Mouse (Mus musculus): Measurements from ENCODE around the gene Inppl1.

Inppl1 gene

DNA sequence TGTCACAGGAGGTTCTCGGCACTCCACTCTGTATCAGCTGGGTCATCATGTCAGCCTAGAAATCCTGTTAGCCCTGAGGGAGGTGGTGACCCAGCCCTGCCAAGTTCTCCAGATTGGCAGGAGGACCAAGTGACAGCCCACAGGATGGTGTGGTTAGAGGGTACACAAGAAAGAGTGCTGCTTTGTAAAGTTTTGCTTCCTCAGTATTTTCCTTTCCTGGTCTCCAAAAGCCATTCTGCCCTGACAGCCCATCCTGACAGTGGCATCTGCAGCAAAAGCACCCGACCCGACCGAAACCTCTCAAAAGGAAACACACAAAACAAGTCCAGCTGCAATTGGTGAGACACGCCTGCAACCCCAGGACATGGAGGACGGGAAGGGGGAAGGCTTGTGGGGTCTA, 6.2 kb upstream of the Inppl1 start:
- no peak for DNase-seq (ENCODE audit: low spot score in 2 of 2)

DNA sequence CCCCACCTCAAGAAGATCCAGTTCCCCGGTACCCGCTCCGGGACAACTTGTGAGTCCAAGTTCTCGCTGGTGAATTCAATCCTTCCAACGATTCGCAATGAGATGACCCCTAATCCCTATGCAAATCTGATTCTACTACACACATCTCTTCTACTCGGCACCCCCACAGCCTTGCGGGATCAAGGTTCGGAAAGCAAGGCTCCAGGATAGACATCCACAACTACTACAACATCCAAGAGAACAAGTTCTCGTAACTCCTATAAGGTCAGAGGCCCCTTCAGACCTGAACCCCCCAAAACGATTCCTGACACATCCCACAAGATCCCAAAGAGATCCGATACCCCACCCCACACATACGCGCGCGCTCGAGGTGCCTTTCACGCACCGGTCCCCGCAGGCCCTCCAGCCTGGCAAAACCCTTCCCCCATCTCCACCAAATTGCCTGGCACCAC, 849 bp downstream of the Inppl1 start:
- DNase-seq (ENCODE audit: low spot score in 2 of 2) = peak in 1 of 2 experiments; percentile 18

DNA sequence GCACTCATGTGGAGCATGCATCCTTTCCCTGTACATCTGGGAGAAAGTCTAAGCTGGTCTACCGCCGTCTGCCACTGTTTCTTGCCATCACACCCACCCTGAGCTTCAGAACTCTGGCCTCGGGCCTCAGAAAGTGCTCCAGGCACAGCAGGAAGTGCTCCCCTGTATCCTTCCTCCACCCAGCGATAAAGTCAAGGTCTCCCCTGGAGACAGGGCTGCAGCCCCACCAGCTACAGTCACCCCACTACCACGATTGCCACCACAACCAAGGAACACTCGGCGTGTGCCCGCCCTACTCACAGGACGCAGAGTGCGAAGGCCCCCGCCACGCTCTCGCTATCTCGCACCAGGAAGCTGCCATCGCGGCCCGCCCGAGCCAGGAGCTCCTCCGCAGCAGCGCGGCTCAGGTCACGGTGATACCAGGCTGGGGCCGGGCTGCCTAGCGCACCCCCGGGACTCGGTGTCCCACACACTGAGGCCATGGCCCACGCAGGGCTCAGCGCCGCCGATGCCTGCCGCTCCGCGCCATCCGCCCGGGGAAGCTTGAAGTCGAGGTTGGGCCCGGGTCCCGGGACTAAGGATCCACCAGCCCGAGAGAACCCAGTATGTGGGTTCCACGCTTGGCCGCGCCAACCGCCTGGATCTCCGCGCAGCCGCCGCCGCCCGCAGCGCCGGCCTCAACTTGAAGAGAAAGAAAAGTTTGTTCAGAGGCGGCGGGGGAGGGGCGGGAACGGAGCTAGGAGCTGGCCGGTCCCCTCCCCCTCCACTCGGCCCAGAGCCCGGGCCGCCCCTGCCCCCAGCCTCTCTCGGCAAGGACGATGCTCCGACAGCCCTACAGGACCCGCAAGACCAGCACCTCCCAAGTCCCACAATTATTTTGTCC, 1.5 kb downstream of the Inppl1 start:
- peak; percentile 36 to 51 for DNase-seq (ENCODE audit: low spot score in 2 of 2)

DNA sequence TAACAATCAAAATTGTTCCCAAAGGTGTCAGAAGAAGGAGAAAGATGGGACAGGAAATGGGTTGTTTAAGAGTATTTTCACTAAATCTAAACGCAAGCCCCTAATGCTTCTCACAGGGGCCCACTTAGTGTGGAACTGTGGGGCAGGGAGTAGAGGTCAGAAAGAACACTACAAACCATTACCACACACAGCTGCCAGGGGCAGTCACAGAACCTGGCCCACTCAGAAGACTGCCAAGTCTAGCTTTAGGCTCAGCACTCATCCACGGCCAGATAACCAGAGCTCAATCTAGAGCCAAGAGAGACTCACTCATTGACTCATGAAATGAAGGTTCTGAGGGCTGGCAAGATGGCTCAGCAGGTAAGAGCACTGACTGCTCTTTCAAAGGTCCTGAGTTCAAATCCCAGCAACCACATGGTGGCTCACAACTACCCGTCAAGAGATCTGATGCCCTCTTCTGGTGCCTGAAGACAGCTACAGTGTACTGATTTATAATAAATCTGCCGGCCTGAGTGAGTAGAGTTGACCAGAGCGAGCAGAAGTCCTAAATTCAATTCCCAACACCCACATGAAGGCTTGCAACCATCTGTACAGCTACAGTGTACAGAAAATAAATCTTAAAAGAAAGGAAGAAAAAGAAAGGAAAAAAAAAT, 2.4 kb downstream of the Inppl1 start:
- no peak for DNase-seq (ENCODE audit: low spot score in 2 of 2)

DNA sequence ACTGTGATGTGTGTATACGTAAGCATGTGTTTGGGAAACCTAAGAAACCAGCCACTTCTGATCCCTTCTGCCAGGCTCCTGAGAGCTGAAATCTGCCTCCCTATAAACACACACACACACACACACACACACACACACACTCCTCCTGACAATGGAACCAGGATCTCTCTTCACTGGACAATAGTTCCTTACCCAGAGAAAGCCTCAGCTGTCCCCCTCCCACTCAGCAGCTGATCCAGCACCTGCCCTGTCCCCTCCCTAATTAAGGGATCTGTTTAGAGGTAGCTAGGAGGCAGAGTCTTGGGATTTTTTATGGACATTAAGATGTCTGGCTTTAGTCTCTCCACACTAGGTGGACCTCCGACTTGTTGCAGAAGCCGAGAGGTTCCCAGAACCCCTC, 3.1 kb downstream of the Inppl1 start:
- DNase-seq (ENCODE audit: low spot score in 2 of 2) = no peak

DNA sequence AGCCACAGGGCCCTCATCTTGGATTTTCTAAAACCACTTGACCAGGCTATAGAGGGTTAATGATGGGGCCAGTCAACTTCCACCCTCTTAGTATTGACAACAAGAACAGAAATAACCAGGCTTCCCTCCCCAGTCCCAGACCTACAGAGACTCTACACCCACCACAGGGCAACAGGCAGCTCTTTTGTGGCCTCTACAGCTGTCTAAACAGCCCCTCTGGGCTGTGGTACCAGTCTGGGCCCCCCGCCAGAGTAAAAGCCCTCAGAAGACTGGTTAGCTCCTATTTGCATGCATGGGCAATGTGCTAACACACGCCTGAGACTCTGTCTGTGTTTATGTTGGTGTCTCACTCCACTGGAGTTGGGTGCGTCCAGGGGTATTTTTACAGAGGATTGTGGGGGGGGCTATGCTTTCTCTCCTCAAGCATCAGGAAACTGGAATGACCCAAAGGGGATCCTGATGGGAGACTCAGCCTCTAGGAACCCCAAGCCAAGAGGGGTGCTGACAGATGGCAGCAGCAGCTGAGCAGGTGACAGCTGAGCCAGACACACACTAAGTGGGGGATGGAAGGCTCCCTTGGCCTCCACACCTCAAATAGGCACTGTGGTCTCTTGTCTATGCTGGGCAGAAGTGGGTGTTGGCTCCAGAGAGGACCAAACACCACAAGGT, 4.0 kb downstream of the Inppl1 start:
- DNase-seq (ENCODE audit: low spot score in 2 of 2) = no peak

DNA sequence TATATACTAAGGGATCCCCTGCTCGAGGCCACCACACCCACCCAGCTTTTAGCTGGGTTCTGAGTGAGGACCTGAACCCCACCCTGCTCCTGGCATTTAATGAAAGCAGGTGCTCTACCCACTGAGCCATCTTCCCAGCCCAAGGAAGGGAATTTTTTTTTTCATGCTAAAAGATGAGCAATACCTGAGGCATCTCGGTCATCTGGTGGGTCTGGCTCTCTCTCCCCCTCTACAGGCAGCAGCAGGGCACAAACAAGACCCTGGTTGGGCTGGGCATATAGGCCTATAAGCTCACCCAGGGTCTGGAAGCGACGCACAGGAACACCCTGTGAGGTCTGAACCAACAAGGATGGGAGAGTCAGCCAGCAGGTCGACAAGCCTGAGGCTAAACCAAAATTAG, 4.7 kb downstream of the Inppl1 start:
- no peak for DNase-seq (ENCODE audit: low spot score in 2 of 2)

DNA sequence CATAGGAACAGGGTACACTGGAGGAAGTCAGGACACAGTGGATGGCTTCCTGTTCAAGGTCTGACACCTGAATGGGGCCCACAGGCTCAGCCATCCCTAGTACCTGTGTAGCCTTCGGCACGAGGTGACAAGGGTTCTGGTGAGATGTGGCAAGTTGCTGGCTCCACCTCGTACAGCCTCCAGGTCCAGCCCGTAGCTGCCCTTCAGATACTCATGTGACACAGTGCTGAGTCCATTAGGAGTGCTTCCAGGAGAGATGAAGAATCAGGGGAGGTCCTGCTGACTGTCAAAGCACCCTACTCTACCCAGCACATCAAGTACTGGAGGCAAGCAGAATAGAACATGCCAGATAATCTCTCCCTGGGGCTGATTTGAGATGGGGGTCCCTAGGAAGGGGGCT, 5.7 kb downstream of the Inppl1 start:
- DNase-seq (ENCODE audit: low spot score in 2 of 2) = no peak

DNA sequence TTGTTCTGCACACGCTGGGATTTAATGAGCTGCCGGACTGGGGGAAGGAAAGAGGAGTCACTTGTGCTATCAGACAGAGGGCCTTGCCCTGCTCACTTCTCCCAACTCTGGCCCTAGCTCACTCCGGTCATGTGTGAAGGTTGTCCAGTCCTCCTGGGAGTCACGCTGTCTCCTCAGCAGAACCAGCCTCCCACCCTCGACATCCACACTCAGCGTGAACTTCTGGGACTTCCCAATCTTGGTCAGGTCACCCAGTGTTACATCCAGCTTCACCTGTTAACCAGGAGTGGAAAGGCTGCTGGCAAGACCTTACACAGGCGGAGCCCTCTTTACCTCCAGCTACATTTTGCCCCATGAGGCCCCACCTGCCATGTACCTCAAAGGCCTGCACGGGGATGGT, 6.6 kb downstream of the Inppl1 start:
- no peak for DNase-seq (ENCODE audit: low spot score in 2 of 2)

DNA sequence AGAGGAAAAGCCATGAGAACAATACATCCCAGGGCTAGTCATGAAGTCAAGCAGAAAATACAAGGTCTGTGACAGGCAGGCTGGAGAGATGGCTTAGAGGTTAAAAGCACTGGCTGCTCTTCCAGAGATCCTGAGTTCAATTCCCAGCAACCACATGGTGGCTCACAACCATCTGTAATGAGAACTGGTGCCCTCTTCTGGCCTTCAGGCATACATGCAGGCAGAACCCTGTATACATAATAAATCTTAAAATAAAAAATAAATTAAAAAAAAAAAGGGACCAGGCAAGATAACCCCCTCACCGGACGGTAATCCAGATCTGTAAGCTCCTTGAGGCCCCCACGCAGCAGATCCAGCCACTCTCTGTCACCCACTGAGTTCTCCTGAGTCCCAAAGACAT, 7.7 kb downstream of the Inppl1 start:
- no peak for DNase-seq (ENCODE audit: low spot score in 2 of 2)

DNA sequence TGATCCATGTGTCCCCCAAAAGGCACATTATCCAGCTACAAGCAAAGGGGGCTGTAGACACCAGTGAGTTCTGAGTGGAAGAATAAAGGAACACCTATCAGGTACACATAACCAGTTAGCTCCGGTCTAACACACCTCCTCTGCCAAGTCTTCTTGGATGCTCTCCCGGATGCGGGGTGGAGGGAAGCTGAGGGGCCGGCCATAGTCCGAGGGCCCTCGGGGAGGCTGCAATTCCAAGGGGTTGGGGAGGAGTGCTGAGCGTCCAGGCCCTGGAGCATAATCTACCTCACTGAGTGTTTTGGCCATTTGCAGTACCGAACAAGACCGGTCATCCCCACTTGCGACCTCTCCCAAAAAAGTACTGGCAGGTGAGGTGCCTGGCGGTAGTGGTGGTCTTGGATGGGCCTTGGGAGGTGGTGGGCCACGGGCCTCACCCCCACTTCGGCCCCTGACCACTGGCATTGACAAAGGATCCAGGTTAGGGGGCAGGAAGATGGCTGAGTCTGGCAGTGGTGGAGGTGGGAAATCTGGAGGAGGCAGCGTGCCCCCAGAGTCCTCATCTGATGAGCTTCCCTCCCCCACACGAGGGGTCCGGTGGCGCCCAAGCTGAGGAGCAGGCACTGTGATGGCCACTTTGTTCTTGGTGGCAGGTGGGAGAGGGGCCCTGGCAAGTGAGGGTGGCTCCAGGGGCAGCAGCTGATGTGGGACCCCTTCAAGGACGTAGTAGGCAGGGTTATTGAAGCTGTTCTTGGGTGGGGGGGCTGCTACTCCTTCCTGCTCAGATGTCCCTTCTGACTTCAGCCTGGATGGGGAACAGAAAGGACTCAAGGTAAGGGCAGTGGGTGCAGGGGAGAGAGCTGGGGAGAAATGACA, 14.0 kb downstream of the Inppl1 start:
- no peak for DNase-seq (ENCODE audit: low spot score in 2 of 2)

DNA sequence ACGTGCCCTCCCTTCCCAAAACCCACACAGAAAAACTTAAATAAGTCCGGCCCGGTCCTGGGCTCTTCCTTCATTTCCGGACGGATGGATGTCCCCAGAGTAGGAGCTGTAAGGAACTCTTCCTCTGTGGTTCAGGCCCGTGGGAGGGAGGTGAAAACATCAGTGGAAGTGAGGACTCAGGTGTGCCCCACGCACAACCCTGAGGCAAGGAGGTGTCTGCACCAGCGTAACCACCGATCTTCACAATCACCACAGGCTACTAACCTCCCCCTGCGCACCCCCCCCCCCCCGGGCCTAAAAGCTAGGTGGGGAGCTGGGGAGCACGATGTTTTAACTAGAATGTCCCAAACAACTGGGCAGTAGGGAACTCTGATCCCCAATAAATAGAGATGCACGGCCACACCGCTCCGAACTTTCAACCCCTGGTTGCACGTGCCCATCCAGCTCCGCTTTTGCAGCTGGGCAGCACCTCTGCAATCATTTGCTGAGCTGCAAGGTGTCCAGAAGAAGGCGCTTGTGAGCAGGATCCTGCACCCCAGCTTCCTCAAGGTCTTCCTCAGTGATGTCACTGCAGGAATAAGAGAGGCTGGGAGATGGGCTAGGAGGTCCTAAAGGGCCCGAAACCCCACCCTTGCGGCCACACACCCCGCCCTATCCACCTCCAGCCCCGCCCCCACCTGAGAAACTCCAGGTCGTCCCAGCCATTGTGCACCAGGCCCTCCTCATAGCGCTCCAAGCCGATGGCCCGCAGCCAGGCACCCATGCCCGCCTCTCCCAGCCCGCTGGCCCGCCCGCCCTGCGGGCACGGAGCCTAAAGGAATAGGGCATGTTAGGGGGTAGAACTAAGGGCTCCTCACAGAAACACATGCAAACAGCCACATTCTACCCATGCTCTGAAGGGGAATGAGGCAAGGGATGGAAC, 14.9 kb downstream of the Inppl1 start:
- no peak for DNase-seq (ENCODE audit: low spot score in 2 of 2)

DNA sequence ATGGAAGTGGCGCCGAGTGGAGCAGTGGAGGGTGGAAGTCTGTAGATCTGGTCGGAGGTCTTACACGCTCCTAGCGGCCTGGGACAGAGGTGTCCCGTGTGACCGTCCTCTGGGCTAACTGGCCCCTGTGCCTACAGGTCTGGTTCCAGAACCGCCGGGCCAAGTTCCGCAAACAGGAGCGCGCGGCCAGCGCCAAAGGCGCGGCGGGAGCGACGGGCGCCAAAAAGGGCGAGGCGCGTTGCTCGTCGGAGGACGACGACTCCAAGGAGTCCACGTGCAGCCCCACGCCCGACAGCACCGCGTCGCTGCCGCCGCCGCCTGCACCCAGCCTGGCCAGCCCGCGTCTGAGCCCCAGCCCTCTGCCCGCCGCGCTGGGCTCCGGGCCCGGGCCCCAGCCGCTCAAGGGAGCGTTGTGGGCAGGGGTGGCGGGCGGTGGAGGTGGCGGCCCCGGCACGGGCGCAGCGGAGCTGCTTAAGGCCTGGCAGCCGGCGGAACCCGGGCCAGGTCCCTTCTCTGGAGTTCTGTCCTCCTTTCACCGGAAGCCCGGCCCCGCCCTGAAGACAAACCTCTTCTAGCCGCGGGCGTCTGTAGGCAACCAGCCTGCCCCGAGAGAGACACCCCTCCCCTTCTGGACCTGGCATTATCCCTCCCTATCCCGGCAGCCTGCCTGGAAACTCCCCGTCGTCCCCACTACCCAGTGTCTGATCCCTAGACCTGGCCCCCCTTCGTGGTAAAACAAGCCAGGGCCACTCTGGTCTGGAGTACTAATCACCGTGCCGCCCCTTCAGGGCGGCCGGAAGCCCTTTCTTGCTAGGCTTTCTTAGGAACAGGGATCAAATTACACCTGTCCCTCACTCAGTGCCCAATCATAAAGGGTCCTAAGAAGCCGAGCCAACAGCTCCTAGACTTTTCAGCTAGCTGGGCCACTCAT, 16.2 kb downstream of the Inppl1 start:
- peak; percentile 16 to 24 for DNase-seq (ENCODE audit: low spot score in 2 of 2)

DNA sequence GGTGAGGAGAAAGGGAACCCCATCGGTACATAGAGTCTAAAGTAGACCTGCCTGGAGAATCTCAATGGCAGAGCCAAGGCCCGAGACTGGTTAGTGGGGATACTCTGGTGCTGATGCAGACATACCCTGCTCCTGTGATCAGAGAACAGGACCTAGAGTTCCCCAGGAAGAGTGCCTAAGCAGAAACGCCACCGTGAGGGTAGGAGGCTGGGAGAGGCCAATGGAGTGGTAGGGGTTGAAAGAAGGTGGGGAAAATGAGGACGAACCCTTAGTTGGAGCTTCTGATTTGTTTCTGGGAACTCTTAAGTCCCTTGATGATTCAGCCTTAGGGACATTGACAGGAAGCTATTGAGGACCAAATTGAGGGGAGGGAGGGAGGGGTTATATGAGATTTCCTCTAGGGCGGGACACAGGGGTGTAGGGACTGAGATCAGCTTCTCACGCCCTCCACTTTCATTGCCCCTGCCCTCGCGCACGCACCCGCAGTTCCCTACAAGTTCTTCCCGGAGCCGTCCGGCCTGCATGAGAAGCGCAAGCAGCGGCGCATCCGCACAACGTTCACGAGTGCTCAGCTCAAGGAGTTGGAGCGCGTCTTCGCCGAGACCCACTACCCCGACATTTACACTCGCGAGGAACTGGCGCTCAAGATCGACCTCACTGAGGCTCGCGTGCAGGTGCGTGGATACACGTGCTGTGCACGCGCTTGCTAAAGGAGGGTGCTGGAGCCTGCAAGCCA, 17.6 kb downstream of the Inppl1 start:
- no peak for DNase-seq (ENCODE audit: low spot score in 2 of 2)

DNA sequence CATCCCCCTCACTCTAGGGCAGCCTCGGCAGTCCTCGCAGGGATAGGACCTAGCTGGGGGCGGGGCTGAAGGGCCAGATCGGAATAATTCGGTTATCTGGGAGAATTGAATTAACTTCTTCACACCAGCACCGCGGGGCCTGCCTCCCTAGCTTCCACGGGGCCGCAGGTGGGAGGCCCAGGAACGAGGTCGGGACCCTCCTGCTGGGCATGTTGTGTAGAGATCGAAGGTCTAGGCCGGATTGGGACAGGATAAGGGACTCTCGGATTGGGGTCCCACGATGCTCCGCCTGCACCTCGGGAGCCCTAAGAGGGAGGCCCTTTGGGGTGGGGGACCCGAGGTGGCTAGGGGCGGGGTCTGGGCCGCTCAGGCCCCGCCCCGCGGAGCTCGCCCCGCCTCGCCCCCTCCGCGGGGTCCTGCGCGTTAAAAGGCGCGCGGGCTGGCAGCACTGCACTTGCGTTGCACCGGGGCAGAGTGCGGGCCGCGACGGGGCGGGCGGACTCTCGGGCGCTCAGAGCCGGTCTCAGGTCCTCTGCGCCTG, 20.1 kb downstream of the Inppl1 start, which contains the start of gene Phox2a:
TSS of gene Phox2a (plus strand) at position 453 of the 541 bp plus-strand sequence.
- DNase-seq (ENCODE audit: low spot score in 2 of 2) = no peak

DNA sequence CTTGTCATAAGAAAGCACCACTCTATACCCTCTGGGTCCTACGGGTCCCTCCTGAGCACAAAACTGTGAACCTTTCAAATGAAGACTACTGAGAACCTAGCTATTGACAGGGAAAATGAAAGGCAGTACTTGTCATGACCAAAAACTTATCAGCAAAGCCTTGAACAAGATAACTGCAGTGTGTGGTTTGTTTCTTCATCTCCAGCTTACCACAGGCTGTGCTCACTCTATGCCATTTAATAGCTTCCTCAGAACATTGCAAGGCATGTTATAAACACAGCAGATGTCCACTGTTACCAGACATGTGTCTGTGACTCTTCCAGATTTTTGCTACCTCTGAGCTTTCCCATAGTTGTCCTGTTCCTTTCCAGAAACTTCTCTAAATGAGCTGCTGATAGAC, 61.0 kb downstream of the Inppl1 start:
- no peak for DNase-seq (ENCODE audit: low spot score in 2 of 2)

DNA sequence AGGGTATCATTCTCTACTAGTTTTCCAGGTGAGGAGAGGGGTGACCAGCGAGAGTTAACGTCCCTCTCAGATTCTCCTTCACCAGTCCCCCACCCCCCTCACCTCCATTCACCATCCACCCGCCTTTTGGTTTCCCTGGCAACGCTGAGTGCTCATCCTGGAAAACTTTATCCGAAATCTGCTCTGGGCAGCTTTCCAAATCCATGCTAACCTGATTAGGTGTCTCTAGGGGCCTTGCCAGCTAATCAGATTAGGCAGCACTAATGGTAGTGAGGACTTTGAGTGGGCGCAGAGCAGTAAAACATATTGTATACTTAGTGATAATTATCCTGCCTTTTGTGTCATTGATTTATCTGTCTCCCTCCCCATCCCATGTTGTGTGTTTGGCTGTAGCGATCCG, 65.3 kb downstream of the Inppl1 start:
- DNase-seq (ENCODE audit: low spot score in 2 of 2) = no peak
